Mouse (Mus musculus): ENCODE measurements at regions not wholly inside any gene's neighbourhood (a gene's known extent, or its start where the extent isn't known, plus 50 kb on each side); places are given as distances from the start of the nearest gene placed in this dataset.

- TF ChIP-seq POLR2A (IDR thresholded peaks at IDR 0.05; ENCODE audit: control insufficient read depth in 1 of 2, insufficient read depth in 1 of 2, low read depth in 1 of 2, low read length in 2 of 2, poor library complexity in 1 of 2) (no peak), ZMIZ1 (IDR thresholded peaks at IDR 0.05; ENCODE audit: low read depth, low read length) (no peak), EP300 (IDR thresholded peaks at IDR 0.05; ENCODE audit: low read depth in 1 of 2, low read length in 2 of 2) (no peak), ETS1 (IDR thresholded peaks at IDR 0.05; ENCODE audit: low read depth, low read length) (no peak), MAX (IDR thresholded peaks at IDR 0.05; ENCODE audit: low read length) (no peak), ZC3H11A (IDR thresholded peaks at IDR 0.05; ENCODE audit: low read depth, low read length) (no peak)
These were observed 113.2 kb downstream of the Nufip1 start for GRCm38 (mm10) chr14:76223903-76224302.
